Mouse (Mus musculus): ENCODE data around the gene Rem1.
"Not testable (repeated sequence)": the region's sequence is repeated elsewhere in the genome, so short reads cannot be mapped to it uniquely, and the experiment has no call there.

The Rem1 gene

DNA sequence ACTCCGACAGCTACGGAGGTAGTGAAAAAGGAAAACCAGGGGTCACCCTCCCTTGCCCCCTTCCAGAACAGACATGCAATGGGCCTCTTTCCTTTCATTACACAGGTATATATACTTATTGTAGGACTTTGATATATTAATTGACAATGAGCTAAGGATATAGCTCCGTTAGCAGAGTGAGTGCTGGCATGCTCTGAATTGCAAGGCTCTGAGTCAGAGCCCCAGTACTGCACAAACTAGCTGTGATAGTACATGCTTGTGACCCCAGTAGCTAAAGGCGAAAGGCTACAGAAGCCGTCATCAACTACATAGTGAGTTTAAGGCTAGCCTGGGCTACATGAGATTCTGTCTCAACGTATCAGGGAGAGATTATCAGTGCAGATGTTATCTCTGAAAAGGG, 3.2 kb downstream of the Rem1 start:
- no peak for DNase-seq

DNA sequence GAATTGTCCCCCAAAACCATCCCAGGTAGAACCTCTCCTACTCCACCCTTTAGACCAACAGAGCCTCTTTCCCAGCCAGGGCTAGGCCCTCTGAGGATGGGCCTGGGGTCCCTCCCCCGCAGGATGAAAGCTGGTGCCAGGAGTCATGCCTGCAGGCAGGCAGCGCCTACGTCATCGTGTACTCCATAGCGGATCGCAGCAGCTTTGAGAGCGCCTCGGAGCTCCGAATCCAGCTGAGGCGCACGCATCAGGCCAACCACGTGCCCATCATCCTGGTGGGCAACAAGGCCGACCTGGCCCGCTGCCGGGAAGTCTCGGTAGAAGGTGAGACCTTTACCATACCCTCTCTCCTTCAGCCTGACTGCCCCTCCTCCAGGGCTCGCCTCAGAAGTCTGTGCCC, 6.6 kb downstream of the Rem1 start:
- DNase-seq, result no peak

DNA sequence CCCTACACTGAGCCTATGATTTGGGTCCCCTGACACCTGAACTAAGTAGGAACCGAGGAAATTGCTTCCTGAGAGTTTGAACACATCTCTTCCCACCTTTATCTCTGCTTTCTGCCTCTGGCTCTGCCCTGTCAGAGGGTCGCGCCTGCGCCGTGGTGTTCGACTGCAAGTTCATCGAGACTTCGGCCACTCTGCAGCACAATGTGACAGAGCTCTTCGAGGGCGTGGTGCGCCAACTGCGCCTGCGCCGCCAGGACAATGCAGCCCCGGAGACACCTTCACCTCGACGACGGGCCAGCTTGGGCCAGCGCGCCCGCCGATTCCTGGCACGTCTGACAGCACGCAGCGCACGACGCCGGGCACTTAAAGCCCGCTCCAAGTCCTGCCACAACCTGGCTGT, 7.6 kb downstream of the Rem1 start:
- no peak for DNase-seq

DNA sequence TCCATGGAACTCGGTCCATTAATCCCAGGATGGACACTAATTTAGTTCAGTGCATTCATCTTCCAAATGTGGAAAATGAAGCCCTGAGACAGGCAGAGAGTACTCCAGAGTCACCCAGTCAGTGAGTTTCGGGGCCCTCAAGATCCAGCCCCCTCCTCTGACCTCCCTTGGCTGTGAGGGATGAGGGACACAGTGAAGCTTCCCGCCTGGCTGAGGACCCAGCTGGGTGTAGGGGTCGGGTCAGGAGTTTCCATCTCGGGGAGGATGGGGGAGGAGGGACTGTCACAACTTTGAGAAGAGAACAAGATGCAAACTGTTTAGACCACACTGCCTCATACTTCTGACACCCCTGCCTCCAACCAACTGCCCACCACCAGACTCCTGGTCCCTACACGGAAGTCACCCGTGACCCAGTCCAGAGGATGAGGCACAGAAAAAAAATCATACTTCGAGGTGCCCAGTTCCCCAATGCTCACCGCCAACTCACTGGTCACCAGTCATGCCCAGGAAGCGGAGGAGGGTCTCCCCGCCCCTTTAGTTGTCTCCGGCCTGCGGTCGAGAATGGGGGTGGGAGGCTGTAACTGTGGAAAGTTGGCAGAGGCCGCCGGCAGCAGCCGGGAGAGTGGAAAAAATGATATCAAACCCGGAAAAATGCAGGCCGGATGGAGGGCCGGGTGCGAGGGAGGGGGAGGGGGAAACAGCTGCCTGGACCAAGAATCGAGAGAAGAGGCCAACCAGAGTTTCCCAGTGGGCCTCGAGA, 9.7 kb downstream of the Rem1 start:
- no peak for DNase-seq

DNA sequence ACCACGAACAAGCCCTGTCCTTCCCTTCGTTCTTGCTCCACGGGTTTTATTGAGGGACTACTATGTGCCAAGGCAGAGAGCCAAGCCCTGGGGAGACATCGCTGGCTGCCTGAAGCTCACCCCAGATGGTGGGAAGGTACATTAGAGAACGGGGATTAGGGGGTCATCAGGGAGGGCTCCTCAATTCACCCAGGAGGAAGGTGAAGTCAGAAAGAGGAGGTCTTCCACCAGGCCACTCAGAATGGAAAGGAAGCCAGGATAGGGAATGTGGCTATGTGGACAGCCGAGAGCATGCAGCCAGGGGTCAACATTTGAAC, 10.2 kb downstream of the Rem1 start:
- DNase-seq, result no peak

DNA sequence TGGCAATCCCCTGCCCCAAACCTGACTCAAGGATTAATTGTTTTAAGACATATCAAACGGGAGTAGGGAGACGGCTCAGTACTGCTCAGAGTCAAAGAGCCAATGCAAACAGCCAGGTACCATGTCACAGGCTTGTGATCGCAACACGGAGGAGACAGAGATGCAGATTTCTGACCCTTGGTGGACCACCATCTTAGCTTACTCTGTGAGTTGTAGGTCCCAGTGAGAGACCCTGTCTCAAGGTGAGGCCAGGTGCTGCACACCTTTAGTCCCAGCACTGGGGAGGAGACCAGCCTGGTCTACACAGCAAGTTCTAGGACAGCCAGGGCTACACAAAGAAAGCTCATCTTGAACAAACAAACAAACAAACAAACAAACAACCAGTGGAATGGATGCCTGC, 10.6 kb downstream of the Rem1 start:
- DNase-seq, result no peak

DNA sequence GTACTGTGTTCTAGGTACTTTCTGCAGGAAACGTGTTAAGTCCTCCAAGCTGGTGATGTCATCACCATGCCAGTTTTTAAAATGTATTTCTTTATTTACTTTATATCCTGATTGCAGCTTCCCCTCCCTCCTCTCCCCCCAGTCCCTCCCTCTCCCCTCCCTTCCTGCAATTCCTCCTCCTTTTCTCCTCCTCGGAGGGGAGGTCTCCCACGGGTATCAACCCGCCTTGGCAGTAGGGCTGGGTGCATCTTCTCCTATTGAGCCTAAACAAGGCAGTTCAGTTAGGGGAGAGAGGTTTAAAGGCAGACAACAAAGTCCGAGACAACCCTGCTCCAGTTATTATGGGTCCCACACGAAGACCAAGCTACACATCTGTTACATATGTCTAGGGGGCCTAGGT, 12.1 kb downstream of the Rem1 start:
- DNase-seq, result no peak

DNA sequence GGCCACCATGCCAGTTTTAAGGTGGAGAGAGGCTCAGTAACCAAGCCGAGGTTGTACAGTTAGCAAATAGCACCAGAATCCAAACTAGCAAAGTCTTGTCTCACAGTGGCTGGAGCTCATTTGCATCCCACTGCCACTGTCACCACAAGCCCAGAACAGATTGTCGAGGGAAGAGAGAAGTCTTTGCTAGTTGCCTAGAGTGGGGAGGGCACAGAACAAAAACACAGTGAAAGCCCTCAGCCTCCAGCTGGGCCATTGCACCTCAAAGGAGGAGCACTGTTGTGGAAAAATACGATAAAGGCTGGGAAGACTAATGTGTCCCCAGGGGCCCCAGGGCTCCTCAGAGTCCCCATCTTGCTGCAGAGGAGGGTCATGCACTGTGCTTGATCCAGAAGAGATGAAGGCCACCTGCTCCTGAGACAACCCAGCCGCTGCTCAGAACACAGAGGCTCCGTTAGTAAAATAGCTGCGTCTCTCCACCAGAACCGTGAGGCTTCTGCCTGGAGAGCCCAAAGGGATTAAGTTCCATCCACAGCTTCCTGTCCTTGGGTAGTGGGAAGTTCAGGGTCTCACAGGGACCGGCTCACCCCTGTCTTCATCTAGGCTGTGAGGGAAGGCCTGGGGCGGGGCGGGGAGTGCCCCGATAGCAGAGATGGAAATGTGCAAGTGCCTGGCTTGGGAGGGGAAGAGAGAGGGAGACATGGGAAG, 12.8 kb downstream of the Rem1 start:
- DNase-seq, result no peak

DNA sequence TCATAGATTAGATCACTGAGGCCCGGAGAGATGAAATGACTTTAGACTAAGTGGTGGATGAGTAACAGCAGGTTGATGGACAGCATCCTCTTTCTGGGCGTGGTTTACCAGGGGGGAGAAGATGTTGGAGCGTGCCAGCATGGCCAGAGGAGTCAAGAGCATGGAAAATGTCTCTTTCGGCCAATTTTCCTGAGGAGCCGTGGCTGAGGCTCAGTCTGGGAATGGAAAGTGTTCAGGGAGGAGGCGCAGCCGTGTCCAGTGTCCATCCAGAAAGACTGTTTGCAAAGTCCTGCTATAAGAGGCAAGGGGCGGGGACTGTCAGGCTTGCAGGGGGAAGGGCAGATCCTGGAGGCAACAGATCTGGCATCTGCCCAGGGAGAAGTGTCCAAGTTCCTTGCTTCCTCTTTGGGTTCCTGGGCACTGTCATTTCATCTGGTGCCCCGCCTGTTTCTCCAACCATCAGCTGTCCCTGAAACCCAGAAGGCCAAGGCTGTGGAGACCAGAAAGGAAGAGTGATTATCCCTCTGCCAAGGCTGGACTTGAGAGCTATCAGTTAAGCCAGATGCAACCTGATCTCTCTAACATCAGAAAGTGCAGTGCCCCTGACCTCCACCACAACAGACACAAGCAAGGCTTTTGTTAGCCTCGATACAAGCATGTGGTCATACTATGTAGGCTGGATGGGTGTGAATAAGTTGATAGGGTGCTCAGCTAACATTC, 26.3 kb downstream of the Rem1 start:
- no peak for DNase-seq

DNA sequence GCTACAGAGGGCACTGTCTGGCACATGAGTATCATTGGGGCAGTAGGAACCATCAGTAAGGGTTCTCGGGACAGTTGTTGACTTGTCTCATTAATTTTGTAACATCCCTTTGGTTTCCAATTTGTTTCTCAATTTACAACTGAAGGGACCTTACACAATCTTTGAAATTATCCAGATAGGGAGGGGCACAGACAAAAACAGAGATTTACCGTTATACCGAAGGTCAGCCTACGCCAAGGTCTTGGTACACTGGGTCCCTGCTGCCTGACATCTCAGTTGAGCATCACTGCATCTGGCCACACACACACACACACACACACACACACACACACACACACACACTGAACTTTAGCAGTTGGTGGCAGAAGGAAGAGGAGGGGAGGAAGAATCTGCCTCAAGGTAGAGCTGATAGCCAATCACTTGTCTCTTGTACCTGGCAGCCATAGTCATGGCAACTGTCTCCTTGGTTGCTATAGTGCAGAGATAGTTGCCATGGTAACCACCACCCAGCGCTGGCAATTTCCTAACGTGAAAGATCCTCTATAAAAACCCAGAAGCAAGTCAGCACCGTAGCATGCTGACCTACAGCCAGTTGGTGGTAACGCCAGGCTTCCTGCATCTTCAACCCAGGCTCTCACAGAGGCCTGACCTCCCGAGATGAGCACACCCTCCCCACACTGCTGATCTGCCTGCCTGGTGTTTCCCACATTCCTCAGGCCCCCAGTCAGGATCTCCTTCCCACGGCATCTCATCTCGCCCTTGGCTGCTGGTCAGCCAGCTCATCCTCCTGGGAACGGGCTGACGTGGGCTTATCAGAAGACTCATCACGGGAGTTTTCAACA, 27.3 kb downstream of the Rem1 start:
- DNase-seq, result no peak

DNA sequence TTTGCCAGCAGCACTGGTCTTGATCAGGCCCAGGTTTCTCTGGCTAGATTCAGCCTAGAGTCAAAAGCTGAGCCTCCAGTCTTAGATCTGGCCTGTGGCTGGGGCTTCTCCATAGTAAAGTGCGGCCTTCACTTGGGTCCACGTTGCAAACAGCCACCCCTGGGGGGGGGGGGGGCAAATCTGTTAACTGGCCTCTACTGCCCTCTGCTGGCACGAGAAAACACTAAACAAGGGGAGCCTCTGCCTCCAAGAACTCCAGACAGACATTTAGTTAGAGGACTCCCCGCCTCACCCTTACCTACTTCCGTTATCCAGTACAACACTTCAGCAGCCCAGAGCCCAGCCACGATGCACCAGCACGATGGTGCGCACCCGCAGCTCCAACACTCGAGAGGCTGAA, 30.6 kb downstream of the Rem1 start:
- DNase-seq, result no peak

DNA sequence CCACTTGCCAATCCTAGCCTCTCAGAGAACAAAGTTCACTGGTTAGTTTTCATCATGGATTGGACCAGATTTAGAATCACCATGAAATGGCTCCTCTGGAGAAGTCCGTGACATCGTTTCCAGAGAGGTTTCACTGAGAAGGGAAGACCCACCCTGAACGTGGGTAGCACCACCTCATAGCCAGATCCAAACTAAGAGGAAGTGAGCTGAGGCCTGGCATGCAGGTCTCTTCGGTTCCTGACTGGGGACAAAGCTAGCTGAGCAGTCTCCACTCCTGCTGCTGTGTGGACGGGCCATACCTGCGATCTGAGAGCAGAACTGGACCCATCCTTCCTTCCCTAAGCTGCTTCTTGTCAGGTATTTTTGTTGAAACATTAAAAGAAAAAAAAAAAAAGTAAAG, 34.4 kb downstream of the Rem1 start:
- no peak for DNase-seq

DNA sequence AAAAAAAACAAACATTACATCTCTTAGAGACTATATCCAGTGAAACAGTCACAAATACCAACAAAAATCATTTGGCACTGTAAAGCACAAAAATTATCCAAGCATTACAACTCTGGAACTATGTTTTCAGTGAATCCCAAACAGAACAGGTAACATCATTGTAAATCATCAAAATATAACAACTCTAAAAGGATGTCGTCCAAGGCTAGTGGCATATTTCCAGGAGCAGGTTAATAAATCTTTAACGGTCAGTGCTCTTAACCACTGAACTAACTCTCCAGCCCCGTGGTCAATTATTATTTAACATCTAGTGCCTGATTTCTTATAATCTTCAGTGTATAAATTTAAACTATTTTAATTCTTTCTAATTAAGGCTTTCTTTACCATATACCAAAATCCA, 39.4 kb downstream of the Rem1 start:
- not testable (repeated sequence) for DNase-seq

DNA sequence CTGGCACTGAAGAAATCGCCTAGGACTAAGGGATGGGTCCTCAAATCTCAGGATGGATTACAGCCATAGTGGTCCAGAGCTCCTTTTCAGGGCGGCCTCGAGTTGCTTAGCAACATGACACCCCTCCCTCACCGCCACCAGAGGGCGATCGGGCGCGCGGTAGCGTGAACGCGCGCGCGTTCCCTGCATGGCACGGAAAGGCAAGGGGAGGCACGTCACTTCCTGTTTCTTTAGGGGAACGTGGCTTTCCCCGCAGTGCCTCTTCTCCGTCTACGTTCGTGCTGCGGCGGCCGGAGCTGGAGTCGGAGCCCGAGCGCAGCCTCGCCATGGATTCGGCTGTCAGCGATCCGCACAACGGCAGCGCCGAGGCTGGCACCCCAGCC, 42.5 kb downstream of the Rem1 start, which contains the start of gene H13:
H13 (plus strand) TSS at position 206 of the 383 bp plus-strand sequence.
- peak; percentile 92 for DNase-seq

DNA sequence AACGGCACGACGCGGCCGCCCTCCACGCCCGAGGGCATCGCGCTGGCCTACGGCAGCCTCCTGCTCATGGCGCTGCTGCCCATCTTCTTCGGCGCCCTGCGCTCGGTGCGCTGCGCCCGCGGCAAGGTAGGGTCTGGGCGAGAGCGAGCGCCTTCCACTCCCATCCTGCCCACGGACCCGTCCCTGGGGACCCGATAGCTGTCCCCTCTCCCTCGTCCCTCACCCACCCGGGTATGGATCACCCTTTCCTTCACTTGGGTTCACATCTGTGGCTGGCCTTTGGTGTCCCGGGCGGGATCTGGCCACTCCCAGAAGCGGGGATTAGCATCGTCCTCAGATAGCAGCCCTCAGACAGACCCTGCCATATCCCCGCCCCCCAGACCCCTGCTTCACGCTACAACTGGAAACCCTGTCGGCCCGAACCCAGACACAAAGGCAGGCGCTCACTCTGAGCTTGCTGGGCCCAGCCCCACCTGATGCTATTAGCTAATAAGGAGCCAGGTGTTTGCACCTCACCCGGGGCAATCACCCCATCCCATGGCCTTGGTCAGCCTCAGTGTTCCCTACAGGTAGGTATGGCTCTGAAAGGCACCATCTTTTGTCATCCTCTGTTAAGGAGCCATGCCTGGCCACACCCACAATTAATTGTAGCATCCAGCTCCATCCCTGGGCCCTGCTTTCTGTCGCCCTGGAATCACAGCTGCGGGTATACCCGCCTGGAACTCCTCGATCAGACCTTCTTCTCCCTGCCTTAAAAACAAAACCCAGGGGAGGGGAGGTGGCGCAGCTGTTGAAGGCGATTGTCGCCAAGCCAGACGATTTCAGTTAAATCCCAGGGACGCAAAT, 43.1 kb downstream of the Rem1 start:
- DNase-seq, result peak; percentile 47

DNA sequence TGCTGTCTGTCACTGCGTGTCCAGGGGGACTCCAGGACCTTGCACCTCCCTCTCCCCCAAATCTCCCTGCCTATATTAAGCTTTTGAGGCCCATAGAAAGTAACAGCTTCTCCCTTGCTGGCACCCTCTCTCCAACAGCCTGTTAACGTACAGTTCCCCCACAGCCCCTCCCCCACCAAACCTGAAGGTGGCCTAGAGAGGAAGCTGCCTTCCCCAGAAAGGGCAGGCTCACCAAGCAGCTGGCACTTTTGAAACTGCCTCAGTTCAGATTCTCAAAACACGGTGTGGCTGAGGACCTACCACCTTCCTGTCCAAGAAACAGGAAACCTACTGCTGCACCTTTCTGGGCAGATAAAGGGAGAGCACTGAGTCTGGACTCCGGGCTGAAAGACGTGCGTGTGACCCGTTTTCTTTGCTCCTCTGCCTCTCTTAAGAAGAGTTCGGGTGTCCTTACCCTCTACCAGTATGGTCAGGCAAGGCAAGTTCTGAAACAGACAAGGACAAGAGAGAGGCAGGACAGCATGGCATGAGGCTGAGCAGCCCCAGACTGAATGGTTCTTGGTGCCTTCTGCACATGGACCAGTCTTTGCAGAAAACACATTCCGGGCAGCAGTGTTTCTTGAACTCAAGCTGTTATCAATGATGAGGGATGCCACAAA, 44.4 kb downstream of the Rem1 start:
- DNase-seq, result peak; percentile 34

DNA sequence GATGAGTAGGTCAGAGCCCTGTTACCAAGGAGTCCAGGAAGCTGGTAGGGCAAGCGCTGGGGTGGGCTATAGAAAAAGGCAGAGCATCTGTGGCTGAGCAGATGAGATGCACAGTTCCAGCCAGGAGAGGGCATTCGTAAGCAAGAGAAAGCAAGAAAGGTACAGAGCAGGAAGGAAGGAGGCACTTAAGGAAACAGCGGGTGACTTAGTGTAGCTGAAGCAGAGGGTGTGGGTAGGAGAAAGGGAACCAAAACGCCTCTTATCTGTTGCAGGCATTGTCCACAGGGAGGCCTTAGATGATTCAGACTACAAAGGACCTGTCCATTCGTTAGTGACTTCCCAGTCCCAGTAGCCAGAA, 44.9 kb downstream of the Rem1 start:
- peak; percentile 27 for DNase-seq

DNA sequence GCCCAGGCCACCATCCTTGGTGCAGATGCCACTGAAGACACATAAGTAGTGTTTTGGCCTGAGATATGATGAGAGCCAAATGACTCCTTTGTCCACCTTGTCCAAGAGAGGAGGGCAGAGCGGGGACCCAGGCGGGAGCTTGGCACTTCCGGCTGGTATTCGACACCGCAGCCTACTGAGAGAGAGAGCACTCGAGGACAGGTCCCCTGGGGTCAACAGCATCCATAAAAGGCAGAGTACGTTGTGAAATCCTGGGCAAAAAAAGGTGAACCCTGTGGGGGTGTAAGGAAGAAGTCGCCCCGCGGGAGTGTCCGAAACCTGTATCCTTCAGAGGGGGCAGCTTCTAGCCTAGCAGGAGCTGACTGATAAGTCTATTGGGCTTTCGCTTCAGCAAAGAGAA, 45.4 kb downstream of the Rem1 start:
- peak; percentile 32 for DNase-seq

DNA sequence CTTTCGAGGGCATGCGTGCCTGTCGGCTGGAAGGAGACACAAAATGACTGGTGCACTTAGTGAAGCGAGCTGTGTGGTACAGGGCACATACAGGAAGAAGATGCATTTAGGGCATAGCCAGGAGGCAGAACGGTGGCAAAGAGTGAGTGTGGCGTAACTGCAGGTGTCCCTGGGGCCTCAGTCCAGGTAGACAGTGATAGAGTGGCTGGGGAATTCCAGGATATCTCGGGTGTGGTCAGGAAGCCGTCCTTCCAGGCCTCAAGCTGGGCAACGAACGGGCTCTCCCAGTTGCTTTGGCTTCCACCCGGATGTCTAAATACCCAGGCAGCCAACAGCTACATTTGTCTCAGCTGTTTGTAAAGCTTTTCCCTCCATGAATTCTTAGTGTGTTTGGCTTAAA, 47.4 kb downstream of the Rem1 start:
- peak; percentile 13 for DNase-seq

DNA sequence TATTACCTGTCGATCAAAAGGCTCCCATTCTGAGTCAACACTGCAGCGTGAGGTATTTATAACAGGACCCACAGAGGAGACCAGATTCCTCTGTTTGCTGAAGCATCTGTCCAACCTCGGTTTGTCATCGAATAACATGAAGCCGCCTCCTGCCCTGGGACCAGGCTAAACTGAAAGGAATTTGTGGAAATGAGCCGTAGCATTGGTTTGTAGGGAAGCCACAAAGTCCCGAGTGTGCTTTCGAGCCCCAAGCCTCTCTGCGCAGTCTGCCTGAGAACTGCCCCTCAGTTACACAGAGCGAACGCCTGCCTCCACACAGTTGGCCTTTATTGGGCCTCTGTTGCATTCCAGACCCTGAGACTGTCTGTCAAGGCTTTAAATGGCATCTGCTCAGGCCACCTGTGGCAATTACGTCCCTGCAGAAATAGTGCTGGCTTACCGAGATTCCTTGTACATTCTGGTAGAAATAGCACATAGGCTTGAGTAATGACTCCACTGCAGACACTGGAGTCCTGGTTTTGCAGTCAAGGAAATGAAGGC, 48.6 kb downstream of the Rem1 start:
- peak; percentile 4 for DNase-seq

DNA sequence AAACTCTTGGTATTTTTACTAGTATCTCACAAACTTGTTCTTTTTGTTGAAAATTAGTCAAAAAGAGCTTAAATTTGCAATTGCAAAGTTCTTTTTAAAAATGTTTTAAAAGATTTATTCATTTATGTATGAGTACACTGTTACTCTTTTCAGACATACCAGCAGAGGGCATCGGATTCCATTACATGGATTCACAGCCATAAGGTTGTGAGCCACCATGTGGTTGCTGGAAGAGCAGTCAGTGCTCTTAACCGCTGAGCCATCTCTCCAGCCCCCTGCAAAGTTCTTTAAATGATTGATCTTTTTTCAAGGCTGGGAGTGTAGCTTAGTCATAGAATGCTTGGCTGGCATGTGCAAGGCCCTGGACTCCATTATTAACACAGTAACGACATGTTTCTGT, 51.6 kb downstream of the Rem1 start:
- peak; percentile 19 for DNase-seq

DNA sequence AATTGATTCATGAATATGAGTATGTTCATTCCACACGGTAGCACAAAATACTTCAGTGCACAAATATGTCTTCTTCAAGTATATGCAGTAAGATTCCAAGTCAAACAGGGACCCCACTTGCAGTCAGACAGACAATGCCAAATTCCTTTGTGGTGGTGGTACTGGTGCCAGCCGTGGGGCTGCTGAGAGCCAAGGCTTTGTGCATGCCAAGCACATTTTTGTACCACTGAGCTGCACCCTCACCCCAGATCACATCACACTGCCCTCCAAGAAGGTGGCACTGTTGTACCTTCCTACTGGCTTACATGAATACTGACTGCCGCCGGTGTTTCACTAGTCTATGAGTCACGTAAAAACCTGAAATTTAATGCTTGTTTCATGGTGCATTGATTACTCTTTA, 52.2 kb downstream of the Rem1 start:
- DNase-seq, result peak; percentile 14

All from cerebellum, adult 9-11 months (tissue).